Mouse (Mus musculus): ENCODE results near the gene Bcl7c.

- TF ChIP-seq ZC3H11A (IDR thresholded peaks at IDR 0.05; ENCODE audit: borderline replicate concordance, low read depth, low read length) (no peak), ZNF384 (IDR thresholded peaks at IDR 0.05; ENCODE audit: low read depth, low read length) (no peak), CHD2 (IDR thresholded peaks at IDR 0.05; ENCODE audit: low read depth, low read length) (no peak), HCFC1 (IDR thresholded peaks at IDR 0.05; ENCODE audit: borderline replicate concordance, insufficient read depth, low read length) (no peak), MAFK (IDR thresholded peaks at IDR 0.05; ENCODE audit: insufficient read depth, low read depth, low read length) (no peak)
Observed at GRCm38 (mm10) chr7:127685304-127686018, 23.3 kb downstream of the Bcl7c start.
